In genomic region chr5:119671965-119672347, GRCm38 (mm10) we compare ENCODE assay signal across 8 mouse cellular contexts. TPM values are rescaled to one million over a fixed set of nuclear protein-coding genes. Genes with fewer than 3 reads are reported as not detected.
DNase-seq lines count a peak whose midpoint lies in the region; ATAC-seq and TF ChIP-seq lines count a peak whose summit lies in the region.

No protein-coding gene starts in this region.

- TF ChIP-seq CTCF in lung, adult 2 months (IDR thresholded peaks at IDR 0.05; ENCODE audit: insufficient read depth, low read length), result no peak
- peak; percentile 30 for TF ChIP-seq CTCF in lung, postnatal 0 days (IDR thresholded peaks at IDR 0.05)

- H3K4me3 ChIP-seq in lung, adult 2 months (replicated peaks; ENCODE audit: extremely low read depth, low read depth, low read length), result peak overlapping the region; percentile 77
- peak overlapping the region; percentile 69 for H3K4me3 ChIP-seq in embryonic facial prominence, embryonic 10.5 days
- H3K4me3 ChIP-seq in hindbrain, embryonic 13.5 days, result peak overlapping the region; percentile 29
- peak overlapping the region; percentile 59 for H3K4me3 ChIP-seq in lung, postnatal 0 days (ENCODE audit: low read depth, low read length)

- H3K4me1 ChIP-seq in lung, adult 2 months (ENCODE audit: control insufficient read depth, insufficient read depth, low read length), result peaks cover 15% of the 10 kb centered on the region
- peaks cover 59% of the 10 kb centered on the region for H3K4me1 ChIP-seq in embryonic facial prominence, embryonic 10.5 days
- H3K4me1 ChIP-seq in hindbrain, embryonic 13.5 days (replicated peaks), result peaks cover 16% of the 10 kb centered on the region
- peaks cover 11% of the 10 kb centered on the region; the same call in 1 of the 2 replicates for H3K4me1 ChIP-seq in lung, postnatal 0 days (ENCODE audit: insufficient read depth, low read depth, low read length)

- H3K36me3 ChIP-seq in embryonic facial prominence, embryonic 10.5 days (replicated peaks), result peaks cover 16% of the 10 kb centered on the region
- no peaks in the 10 kb centered on the region for H3K36me3 ChIP-seq in hindbrain, embryonic 13.5 days
- H3K36me3 ChIP-seq in lung, postnatal 0 days (ENCODE audit: insufficient read depth, low read length), result peaks cover 9% of the 10 kb centered on the region; the same call in 1 of the 2 replicates

- DNase-seq in lung, adult 2 months, result no peak
- no peak for DNase-seq in lung, adult 18-20 months
- DNase-seq in embryonic facial prominence, embryonic 10.5 days (ENCODE audit: low spot score), result peak; percentile 69
- peak; percentile 28 for DNase-seq in lung, postnatal 0 days (ENCODE audit: low spot score)
- DNase-seq in layer of hippocampus, adult 9-11 months, result no peak
- no peak for DNase-seq in thymus, postnatal 14 days

- ATAC-seq in hindbrain, embryonic 13.5 days (ENCODE audit: low FRiP score), result no peak
- ATAC-seq in lung, postnatal 0 days, result no peak
- no peak for ATAC-seq in CD4-positive, CD25-positive, alpha-beta regulatory T cell, adult 4 months

- no peak for TF ChIP-seq EP300 in lung, postnatal 0 days (IDR thresholded peaks at IDR 0.05)

- peaks cover 99% of the 10 kb centered on the region for H3K27me3 ChIP-seq in embryonic facial prominence, embryonic 10.5 days (replicated peaks; ENCODE audit: low read depth, poor library complexity, severe bottlenecking)
- peaks cover 100% of the 10 kb centered on the region for H3K27me3 ChIP-seq in hindbrain, embryonic 13.5 days
- no peaks in the 10 kb centered on the region; the same call in 1 of the 2 replicates for H3K27me3 ChIP-seq in lung, postnatal 0 days (replicated peaks; ENCODE audit: insufficient read depth, low read length)

- peak overlapping the region; percentile 93 for H3K27ac ChIP-seq in embryonic facial prominence, embryonic 10.5 days (replicated peaks)
- H3K27ac ChIP-seq in hindbrain, embryonic 13.5 days, result 0 out of 2 replicates have a peak overlapping the region, but pooled peaks have one; percentile 19
- peak overlapping the region; percentile 95 for H3K27ac ChIP-seq in lung, postnatal 0 days (ENCODE audit: low read length)

- peak overlapping the region; percentile 43; the same call in 1 of the 2 replicates for H3K9ac ChIP-seq in hindbrain, embryonic 13.5 days
- peak overlapping the region; percentile 92 for H3K9ac ChIP-seq in lung, postnatal 0 days (replicated peaks; ENCODE audit: low read depth)

- WGBS in lung, adult 2 months, result under 1% methylated on average over 23 of the region's 23 CpGs
- under 1% methylated on average over 23 of the region's 23 CpGs for WGBS in embryonic facial prominence, embryonic 10.5 days
- WGBS in hindbrain, embryonic 13.5 days, result under 1% methylated on average over 23 of the region's 23 CpGs
- under 1% methylated on average over 23 of the region's 23 CpGs for WGBS in lung, postnatal 0 days

- TF ChIP-seq POLR2A in lung, adult 2 months (IDR thresholded peaks at IDR 0.05; ENCODE audit: borderline replicate concordance, extremely low read depth, low read depth, low read length), result no peak

- no peaks in the 10 kb centered on the region for H3K9me3 ChIP-seq in embryonic facial prominence, embryonic 10.5 days
- no peaks in the 10 kb centered on the region for H3K9me3 ChIP-seq in hindbrain, embryonic 13.5 days
- H3K9me3 ChIP-seq in lung, postnatal 0 days (ENCODE audit: low read length), result no peaks in the 10 kb centered on the region

- H3K4me2 ChIP-seq in hindbrain, embryonic 13.5 days, result peak overlapping the region; percentile 53
- peak overlapping the region; percentile 63 for H3K4me2 ChIP-seq in lung, postnatal 0 days (replicated peaks; ENCODE audit: low read depth, low read length)

RNA-seq across cellular contexts. Expression of gene Tbx3, which starts 1.5 kb away (rescaled TPM):
- 135 and 160 TPM in 2 replicates for polyA plus RNA-seq in lung, adult 2 months (2012; rRNA removed)
- polyA plus RNA-seq in embryonic facial prominence, embryonic 10.5 days (2016; fragmentation: Nextera tagmentation; extraction: Ambion mirVana), result 58.3 and 64.8 TPM in 2 replicates
- polyA plus RNA-seq in hindbrain, embryonic 13.5 days (2015; fragmentation: Nextera tagmentation; extraction: Ambion mirVana), result 5.3 and 6.0 TPM in 2 replicates
- polyA plus RNA-seq in lung, postnatal 0 days (2015; fragmentation: Nextera tagmentation; extraction: Ambion mirVana), result 44.7 and 54.8 TPM in 2 replicates
- under 1 TPM in 1 of 2 experiments, not detected in 1; 0.28 TPM for polyA plus RNA-seq in CD4-positive, CD25-positive, alpha-beta regulatory T cell, adult 4 months (2017; shearing (Covaris generic))

Comparison
In these comparisons a context has a peak if more than half of its experiments do, and no peak if none do; other contexts are left out.
1. DNase-seq: peak in embryonic facial prominence, embryonic 10.5 days (single experiment) and lung, postnatal 0 days (single experiment); none in lung, adult 2 months (single experiment), lung, adult 18-20 months (0 of 2), layer of hippocampus, adult 9-11 months (single experiment) and thymus, postnatal 14 days (single experiment).
2. H3K27ac ChIP-seq: peak in every context shown above with its lines; median percentile 95 in lung, postnatal 0 days; 93 in embryonic facial prominence, embryonic 10.5 days; 19 in hindbrain, embryonic 13.5 days.
3. Peak in every context shown above with its lines, with median percentiles within 50 percentile points of each other: H3K4me3 ChIP-seq.